Comparison of ENCODE assay signal across 14 mouse cellular contexts in the genomic region with DNA sequence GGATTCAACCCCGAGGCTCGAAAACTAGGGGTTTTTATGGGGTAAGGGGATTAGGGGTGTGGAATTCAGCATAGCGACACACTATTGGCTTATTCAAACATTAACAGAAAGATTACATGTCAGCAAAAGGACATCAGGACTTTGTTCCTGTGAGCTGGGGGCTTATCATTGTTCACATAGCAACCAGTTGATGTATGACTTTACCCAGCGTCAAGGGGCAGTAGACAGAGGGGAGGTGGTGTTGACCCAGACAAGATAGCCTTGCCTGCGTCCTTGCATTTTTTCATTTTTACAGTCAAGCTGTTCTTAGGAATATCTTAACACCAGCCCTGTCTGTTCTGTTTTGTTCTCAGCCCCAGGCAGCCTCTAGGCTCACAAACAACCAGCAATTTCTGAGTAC. TPM values are rescaled to one million over a fixed set of nuclear protein-coding genes. Genes with fewer than 3 reads are reported as not detected.
"Had no signal": no experiment of that assay in that cellular context is flagged by ENCODE, and none has a peak within 500 bp of the region (broad histone marks: within the 10 kb centered on the region; RNA-seq: fewer than 3 reads in every experiment).

No protein-coding gene starts in this region.

RNA-seq across cellular contexts. Expression of gene Esp6, which starts 14.3 kb away (rescaled TPM):
- polyA plus RNA-seq: neural tube, embryonic 12.5 days; neural tube, embryonic 13.5 days; neural tube, embryonic 14.5 days; neural tube, embryonic 15.5 days; small intestine, adult 2 months; spleen, adult 2 months; stomach, embryonic 14.5 days; stomach, embryonic 15.5 days; stomach, embryonic 16.5 days; stomach, postnatal 0 days; testis, adult 2 months; thymus, adult 2 months; thymus, postnatal 0 days; urinary bladder, adult 2 months had no signal

RNA-seq across cellular contexts. Expression of gene Esp8, which starts 27.2 kb away (rescaled TPM):
- polyA plus RNA-seq: neural tube, embryonic 12.5 days; neural tube, embryonic 13.5 days; neural tube, embryonic 14.5 days; neural tube, embryonic 15.5 days; small intestine, adult 2 months; spleen, adult 2 months; testis, adult 2 months; thymus, adult 2 months; urinary bladder, adult 2 months had no signal

RNA-seq across cellular contexts. Expression of gene Esp4, which starts 51.4 kb away (rescaled TPM):
- polyA plus RNA-seq: neural tube, embryonic 12.5 days; neural tube, embryonic 13.5 days; neural tube, embryonic 14.5 days; neural tube, embryonic 15.5 days; small intestine, adult 2 months; spleen, adult 2 months; stomach, embryonic 14.5 days; stomach, embryonic 15.5 days; stomach, embryonic 16.5 days; stomach, postnatal 0 days; testis, adult 2 months; thymus, adult 2 months; thymus, postnatal 0 days; urinary bladder, adult 2 months had no signal
